Mouse (Mus musculus) spleen, adult 12 weeks (tissue): Measurements from ENCODE around the gene Gja8.

Experiments
- DNase-seq: peaks from one replicate; pipeline ENCODE4 v3.0.0; 2022; ENCODE audit warnings: low spot score

Gene Gja8

DNA sequence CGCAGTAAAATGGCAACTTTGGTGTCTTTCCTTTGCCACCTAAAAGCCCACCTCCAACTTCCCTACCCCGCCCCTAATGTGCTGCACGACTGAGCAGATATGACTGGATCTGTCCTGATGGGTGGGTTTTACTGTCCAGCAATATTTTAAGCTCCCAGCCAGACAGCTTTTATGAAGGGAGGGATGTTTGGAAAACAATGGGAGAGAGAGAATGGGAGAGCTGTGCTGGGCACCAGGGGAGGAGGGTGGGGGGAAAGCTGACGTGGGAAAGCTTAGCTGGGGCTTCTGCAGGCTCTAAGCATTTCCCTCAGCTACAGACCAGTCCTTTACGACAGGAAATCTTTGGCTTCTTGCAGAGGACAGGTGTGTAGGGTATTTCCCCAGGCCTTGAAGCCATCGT lies at the start of gene Gja8:
TSS of gene Gja8 (minus strand) at position 101 of the 400 bp plus-strand sequence.
- no peak for DNase-seq

DNA sequence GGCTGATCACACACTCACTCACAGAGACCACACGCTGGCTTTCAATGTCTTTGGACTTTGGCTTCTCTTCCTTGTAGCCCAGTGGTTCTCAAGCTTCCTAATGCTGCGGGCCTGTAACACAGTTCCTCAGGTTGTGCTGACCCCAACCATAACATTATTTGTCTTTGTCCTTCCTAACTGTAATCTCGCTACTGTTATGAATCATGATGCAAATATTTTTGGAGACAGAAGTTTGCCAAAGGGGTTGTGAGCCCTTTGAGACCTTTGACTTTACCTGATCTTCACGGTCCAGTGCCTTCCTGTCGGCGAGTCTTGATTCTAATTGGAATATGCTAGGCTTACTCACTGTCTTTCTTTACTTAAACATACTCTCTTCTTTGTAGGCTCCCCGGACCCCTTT lies 48.6 kb upstream of the Gja8 start:
- DNase-seq: no peak

DNA sequence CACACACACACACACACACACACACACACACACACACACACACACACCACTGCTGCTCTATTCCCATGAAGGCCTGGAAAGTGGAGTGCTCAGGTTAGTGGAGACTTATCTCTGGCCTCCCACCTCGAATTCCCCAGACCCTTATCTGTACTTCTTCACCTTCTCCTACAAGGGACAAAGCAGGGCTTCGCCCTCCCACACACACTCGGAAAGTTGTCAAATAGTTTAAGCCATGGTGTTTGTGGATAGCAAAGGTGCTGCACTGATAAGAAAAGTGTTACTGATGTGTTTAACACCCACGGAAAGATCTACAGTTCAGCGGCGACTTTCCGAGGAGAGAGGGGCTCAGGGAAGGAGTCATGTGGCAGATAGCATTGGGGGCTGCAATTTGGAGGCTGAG lies 45.2 kb upstream of the Gja8 start:
- no peak for DNase-seq

DNA sequence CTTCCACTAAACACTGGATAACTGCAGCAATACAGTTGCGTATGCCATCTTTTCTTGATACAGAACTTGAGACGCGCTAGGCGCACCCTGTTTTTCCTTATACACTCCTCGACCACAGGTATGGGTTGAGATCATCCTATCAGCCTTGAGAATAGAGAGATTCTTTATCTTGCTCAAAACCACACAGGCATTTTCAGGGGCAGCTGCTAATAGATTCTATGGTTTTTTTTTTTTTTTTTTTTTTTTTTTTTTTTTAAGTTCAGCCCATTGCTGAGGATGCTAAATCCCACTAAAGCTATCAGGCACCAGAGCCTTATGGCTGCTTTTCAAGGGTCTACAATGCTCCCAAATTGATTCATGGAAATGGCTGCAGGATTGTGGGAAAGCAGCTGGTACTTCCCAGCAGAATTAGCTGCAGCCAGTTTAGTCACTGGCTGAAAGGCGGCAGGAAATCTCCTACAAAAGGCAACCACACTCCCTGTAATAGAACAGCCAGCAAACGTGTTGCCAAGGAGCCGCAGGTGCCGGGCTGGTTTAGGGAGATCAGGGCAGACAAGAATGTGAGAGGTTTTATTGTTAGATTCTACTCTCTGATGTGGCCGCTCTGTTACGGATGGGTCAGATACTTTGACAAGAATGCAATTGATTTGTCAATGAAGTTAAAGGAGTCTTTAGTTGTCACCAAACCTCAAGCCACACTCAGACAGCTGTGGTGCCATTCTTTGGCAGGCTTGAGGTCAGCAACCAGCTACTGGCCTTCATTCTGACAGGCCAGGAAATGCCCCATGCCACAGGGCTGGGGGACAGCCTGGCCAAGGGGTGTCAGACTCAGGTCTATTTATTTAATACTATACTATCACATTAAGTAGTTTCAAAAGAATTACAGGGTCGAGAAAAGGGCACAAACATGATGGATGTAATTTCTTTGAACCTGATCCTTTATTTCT lies 37.5 kb upstream of the Gja8 start:
- DNase-seq: no peak

DNA sequence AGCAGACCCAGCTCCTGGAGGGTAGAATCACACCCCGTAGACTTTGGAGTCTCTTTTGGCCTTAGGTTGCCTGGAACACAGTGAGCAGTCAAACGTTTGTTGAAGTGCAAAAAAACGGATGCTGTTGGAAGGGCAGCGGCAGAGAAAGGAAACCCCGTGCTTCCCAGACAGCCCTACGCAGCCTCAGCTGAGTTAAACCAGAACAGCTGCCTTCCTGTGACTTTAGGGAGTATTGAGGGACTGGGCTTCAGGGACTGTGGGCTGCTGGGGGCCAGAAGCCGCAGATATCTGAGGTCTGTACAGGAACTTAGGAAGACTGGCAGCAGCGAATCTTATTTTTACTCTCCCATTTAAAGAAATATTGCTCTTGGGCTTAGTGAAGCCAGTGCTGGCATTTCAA lies 34.8 kb upstream of the Gja8 start:
- no peak for DNase-seq

DNA sequence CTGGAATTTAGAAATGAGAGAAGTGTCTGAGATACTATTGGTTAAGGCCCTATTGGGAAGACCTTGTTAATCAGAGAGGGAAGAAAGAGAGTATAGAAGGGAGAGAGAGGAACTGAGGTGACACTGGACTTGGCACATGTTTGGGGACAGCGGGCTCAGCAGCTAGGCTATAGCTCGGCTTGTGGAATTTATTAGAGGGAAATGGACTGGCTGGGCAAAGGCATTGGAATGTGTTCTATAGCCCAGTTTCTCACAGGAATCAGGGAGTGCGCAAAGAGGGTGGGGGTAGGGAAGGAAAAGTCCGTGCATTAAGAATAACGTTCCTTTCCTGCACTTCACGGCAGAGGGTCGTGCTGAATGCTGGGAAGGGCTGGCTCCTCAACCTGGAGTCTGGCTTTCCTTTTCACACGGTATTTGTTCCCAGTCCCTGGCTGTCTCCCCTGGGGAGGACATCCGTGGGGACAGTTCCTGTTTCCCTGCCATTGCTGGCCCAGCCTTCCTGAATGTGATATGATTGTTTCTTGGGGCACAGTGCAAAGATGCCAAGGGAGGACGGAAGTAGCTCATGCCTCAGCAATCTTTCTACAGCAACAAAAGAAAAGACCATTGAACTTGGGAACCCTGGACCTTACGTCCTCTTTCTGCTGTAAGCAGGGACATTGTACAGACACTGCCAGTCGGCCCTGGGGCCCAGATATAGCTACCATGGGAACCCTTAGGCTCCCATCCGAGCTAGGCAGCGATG lies 27.8 kb upstream of the Gja8 start:
- no peak for DNase-seq

DNA sequence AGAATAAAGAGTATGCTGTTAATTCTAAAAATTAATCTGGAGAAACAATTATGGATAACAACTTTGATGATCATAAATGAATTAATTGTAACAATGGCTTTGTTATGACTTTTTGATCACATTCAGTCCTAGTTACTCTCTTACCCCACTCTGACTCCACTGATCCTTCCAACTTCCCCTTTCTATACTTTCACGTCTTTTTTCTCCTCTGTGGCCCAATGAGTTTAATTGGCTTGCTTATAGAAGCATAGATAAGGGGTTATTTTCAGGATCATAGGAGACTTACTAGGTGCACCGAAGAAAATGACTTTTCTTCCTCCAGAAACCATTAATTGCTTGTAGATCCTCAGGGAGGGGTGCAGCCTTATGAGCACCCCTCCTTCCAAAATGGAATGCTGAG lies 16.9 kb upstream of the Gja8 start:
- no peak for DNase-seq

DNA sequence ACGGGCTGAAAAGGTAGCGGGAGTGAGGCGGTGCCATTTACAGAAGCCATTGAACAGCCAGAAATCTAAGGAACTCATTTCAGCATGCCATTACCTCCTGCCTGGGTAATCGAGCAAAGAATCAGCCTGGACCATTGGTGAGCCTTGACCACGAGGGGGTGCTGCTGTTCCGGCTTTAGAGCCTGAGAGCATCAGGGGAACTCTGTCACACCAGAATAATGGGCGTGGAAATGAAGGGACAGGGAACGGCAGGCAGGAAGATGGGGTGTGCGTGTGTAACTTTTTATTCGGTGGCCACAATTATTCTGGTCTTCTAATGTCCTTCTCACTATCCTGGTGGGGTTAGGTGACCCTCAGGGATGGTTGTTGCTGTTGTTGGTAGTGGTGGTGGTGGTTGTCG lies 12.9 kb upstream of the Gja8 start:
- DNase-seq: peak; percentile 30

DNA sequence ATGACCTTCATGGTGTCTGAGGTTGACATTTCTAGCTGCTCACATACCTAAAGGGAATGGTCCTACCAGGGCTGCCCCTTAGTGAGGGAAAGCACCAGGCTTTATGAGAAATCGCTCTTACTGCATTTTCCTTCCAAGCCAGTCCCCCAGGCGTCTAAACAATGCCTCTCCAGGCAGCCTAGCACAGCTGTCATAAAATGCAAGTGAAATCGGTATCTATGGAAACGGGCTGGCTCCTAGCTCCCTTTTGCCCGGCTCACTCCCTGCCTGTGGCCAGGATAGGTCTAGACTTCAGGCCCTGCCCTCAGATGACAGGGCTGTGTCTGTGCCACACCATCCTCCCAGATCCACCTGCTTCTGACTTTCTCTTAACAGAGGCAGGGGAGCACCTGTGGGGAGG lies 11.8 kb upstream of the Gja8 start:
- no peak for DNase-seq

DNA sequence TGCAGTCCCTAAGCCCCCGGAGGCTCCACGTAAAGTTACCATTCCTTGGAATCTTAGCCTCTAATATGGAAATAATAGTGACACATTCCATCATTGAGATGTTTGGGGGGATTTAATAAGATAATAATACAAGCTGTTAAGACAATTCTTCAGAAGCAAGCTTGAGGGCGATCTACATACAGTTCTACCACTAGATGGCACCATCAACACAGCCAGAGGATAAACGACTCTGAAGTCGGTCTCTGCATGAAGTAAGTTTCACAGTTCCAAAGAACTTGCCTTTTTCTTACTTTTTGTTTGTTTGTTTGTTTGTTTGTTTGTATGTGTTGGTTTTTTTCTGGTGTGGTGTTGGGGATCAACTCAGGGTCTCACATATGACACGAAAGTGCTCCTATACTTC lies 10.4 kb upstream of the Gja8 start:
- no peak for DNase-seq

DNA sequence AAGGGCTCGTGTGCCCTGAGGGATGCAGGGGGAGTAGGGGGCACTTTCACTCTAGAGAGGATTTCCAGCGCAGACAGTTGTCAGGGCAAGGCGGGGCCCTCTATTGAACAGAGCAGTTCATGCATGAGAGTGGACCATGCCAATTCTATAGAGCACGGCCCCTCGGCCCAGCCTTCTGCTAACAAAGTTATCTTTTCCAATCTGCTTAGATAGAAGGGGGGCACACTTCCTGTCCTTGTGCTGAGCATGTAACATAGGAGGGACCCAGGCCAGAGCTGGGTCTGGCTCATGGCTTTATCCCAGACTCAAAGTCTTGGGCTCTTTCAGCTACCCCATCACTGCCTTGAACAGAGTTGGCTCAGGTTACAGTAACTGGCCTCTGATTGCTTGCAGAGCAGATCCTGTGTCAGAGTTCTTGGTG lies 5.5 kb upstream of the Gja8 start:
- no peak for DNase-seq

DNA sequence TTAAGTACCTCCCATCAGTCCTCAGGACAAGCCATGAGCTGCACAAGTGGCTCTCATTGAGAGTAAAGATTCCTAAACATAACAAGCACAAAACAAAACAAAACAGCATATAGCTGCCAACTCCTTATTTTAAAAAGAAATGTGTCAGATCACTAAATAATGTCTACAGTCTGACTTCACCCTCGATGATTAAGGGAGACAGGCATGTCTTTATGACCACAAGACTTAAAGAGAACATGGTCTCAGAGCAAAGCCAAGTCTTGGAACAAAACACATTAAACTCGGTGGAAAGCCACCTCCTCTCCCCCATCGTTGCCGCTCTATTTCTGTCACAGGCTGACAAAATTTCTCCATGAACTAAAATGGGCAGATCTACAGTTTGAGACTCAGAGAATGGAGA lies 1.2 kb downstream of the Gja8 start:
- no peak for DNase-seq

DNA sequence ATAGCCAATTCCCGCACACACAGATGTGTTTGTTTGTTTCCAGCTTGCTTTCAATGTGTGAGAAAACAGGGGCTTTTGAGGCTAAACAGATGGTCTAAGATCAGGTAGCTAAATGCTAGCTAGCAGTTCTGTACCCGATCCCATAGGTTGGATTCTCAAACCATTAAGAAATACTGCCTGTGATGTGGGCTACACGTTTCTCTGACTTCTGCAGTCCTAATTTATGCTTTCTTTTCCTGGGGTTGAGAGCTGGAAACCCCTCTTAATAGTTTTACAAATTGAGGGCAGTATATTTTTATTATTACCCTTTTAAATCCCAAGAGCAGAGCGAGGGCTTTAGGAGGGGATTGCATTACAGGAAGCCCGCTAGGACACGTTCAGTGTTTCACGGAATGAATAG lies 4.8 kb downstream of the Gja8 start:
- no peak for DNase-seq

DNA sequence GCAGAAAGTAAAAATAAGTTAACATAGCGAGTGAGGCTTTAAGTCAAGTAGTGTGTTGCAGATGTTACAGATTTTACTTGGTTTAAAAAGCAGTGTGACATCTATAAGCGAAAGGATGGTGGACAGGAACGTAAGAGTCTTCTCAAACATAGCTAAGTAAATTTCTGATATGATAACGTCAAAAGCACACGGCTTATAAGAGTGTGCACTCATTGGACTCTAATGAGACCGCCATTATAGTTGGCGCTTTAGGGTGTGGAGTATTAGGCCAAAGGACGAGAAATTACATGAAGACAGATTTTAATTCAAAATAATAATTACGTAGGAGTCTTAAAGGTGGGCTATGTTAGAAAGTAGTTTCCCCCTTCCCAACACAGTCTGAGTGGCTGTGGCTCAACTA lies 20.2 kb downstream of the Gja8 start:
- no peak for DNase-seq

DNA sequence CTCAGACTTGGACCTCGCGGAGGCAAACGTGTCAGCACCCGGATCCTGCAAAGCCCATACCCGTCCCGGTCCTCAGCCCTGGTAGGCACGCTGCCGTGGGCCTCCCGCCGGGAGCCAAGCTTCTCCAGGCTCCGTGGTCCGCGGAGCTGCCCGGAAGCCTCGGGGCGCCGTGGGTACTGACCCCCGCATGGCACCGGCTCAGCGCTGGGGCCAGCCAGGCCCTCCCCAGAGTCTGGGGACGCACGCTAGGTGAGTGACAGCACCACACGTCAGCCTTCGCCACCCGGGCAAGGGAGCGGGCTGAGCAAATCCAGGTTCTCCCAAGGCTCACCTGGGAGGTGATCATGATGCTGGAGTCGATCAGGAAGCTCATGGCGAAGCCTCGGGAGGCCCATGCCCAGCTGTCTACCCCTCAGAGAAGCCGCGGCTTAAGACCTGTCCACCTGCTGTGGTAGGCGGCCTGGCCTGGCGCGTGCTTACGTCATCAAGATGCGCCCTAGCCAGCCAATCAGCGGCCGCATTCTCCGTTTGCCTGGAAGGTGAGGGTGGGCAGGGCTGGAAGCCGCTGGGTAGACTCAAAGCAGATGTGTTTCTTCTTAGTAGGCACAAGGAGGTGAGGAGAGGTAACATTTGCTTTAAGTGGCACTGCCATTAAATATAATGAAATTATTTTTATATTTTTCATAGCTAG lies 20.8 kb downstream of the Gja8 start, which contains the start of gene Gpr89:
TSS of gene Gpr89 (minus strand) at position 496 of the 691 bp plus-strand sequence.
- DNase-seq: peak; percentile 92

DNA sequence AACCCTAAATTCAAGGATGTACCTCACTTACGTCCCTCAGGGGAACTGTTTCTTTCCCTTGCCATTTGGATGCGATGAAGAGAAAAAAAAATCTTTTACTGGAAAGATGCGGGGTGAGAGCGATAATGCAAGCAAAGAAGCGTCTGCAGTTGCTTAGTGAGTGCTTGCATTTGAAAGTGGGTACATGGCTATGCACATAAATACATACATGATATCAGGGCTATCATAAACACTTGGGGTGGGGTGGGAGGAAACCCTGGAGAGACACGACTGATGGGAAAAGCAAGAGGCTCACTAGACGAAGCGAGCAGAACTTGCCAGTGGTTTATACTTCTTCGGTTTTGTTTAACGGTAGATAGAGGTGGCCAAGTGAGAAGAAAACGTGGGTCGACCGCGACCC lies 21.4 kb downstream of the Gja8 start, which contains the start of gene Gja5:
TSS of gene Gja5 (plus strand) at position 301 of the 400 bp plus-strand sequence.
- DNase-seq: no peak

DNA sequence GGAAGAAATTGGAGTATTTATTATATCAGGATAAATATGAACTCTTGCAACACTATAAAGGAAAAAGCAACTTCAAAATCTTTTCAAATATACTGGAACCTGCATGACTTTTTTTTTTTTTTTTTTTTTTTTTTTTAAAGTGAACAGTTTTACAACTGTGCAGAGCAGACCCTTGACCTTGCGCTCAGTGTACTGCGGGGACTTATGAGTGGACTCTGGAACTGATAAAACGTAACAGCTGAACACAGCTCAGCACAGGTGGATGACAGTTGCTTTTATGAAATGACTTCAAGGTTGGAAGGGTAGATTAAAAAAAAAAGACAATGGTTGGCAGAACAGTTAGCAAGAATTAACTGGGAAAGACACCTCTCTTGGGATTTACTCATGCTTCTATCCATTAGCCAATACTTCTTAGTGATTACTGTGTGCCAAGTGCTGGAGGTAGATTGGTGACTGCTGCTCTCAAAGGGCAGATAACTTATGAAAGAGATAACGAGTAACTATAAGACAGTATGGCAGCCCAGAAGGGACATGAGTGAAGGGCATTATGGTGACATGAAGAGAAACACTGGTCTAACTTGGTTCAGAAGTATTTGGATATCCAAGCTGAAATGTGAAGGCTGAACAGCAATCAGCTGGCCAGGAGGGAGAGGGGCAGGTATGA lies 23.4 kb downstream of the Gja8 start:
- no peak for DNase-seq

DNA sequence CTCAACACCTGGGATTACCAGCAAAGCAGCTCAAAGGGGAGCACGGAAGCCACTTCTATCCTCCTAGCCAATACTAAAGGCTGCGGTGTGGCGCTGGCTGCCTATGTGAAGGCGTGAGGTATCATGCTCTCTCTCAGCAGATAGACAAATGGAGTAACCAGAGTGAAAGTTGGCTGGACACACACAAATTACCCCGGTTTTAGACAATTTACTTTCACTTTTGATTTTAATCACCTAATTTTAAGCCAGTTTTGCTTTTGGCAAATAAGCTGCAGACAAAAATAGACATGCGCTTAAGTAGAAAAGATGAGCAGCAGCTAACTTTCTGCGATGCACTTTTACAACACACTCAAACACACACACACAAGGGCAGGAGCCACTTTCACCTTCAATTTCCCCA lies 42.1 kb downstream of the Gja8 start:
- no peak for DNase-seq

DNA sequence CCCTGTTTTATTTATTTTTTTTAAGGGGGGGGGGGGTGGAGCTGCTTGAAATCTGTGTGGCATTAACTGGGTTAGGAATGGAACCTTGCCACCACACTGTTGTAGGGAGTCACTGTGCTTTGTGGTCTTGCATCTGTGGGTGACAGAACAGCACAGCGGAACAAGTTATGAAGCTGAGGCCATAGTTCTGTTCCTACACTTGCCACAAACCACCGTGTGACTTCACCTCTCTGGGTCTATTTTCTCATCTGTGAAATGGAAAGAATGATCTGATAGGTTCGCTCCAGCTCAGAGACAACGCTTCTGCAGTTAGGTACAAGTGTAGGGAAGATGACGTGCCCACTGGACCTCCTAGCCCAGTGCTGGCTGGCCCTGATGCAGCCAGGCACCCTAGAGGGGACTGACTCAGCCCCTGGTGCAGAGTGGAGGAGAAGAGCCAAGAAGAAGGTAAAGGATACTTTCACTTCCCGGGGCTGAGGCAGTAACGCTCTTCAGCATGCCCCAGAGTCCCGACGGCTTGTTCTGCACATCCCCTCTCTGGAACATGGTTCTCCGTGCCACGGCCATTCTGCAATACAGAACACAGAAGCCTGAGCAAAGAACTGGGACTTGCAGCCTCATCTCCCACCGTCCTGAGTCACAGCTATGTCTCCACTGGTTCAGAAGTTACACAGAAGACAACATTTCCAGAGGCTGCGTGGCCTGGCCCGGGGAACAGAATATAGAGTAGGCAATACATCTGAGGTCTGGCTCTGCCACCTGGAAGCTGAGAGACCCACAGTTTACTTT lies 43.6 kb downstream of the Gja8 start:
- no peak for DNase-seq

DNA sequence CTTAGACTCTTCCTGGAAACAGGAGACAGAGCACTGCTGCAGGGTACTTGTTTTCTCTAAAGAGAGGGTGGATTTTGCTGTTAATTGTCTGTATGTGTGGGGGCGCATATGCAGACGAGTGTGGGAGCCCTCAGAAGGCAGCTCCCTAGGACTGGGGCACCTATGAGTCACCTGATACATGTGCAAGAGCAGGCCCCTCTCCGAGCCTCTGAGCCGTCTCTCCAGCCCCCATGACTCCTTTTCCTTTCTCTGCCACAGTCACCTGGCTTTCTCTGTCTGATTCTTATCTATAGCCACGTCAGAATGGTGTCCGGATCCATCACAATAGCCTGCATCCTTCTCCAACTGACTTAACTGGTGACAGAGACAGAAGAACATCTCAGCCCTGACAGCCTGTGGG lies 44.3 kb downstream of the Gja8 start:
- no peak for DNase-seq

DNA sequence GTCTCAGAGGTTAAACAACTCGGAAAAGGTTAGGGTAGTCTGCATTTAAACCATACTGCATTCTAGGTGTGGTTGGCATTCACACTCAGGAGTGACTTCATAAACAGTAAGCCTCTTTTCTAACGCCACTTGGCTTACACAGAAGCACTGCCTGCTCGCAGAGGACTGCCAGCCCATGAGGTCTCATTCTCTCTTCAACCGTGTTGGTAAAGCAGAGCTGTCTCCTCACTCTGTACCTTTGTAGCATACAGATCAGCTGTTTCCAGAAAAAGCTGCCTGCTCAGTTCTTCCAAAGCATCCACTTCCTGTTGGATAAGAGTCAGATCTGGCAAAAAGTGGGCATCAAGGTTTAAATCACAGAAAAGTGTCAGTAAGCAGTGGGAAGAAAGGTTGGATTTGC lies 45.4 kb downstream of the Gja8 start:
- DNase-seq: no peak
